Mouse (Mus musculus): ENCODE data around the gene Creg1. TPM values are rescaled to one million over a fixed set of nuclear protein-coding genes. Genes with fewer than 3 reads are reported as not detected.
A peak's percentile ranks its signal among the peaks of the same experiment; 100 is the strongest.

Creg1 gene
- polyA plus RNA-seq, 1 experiment from 2014 or later = 30.0 TPM

GRCm38 (mm10) chr1:165775518-165776294, 12.2 kb downstream of the Creg1 start:
- peaks cover 16% of the 10 kb centered on the region; the same call in 1 of the 2 replicates for H3K27me3 ChIP-seq (ENCODE audit: insufficient read depth, poor library complexity, severe bottlenecking)
- H3K9me3 ChIP-seq = no peaks in the 10 kb centered on the region
- WGBS = 48% methylated on average over 19 of the region's 19 CpGs
- no peak overlapping the region for H3K27ac ChIP-seq
- no peaks in the 10 kb centered on the region for H3K36me3 ChIP-seq
- H3K4me1 ChIP-seq (replicated peaks) = peaks cover 33% of the 10 kb centered on the region
- DNase-seq (ENCODE audit: low spot score) = peak; percentile 64
- no peak overlapping the region for H3K4me3 ChIP-seq

- peaks cover 26% of the 10 kb centered on the region for H3K4me1 ChIP-seq (replicated peaks)
- WGBS = 3% methylated on average over 13 of the region's 13 CpGs
- H3K36me3 ChIP-seq = no peaks in the 10 kb centered on the region
- H3K9me3 ChIP-seq = no peaks in the 10 kb centered on the region
- H3K27me3 ChIP-seq (ENCODE audit: insufficient read depth, poor library complexity, severe bottlenecking) = peaks cover 39% of the 10 kb centered on the region
- H3K27ac ChIP-seq = peak overlapping the region; percentile 83
- peak overlapping the region; percentile 53 for H3K4me3 ChIP-seq
- DNase-seq (ENCODE audit: low spot score) = peak; percentile 55
These were observed 16.5 kb downstream of the Creg1 start for GRCm38 (mm10) chr1:165779954-165780585.

GRCm38 (mm10) chr1:165780586-165781111, 17.1 kb downstream of the Creg1 start:
- DNase-seq (ENCODE audit: low spot score) = peak; percentile 54
- Histone ChIP-seq H3K27me3 (ENCODE audit: insufficient read depth, poor library complexity, severe bottlenecking) (peaks cover 39% of the 10 kb centered on the region), H3K27ac (peak overlapping the region; percentile 83), H3K4me1 (replicated peaks) (peaks cover 26% of the 10 kb centered on the region), H3K4me3 (peak overlapping the region; percentile 53), H3K36me3 (no peaks in the 10 kb centered on the region), H3K9me3 (no peaks in the 10 kb centered on the region)
- 3% methylated on average over 20 of the region's 20 CpGs for WGBS

GRCm38 (mm10) chr1:165781426-165781825, 17.9 kb downstream of the Creg1 start:
- DNase-seq (ENCODE audit: low spot score) = no peak
- no peaks in the 10 kb centered on the region for H3K36me3 ChIP-seq
- no peak overlapping the region for H3K4me3 ChIP-seq
- no peaks in the 10 kb centered on the region for H3K9me3 ChIP-seq
- WGBS = 84% methylated on average over 9 of the region's 9 CpGs
- H3K4me1 ChIP-seq (replicated peaks) = peaks cover 29% of the 10 kb centered on the region
- H3K27ac ChIP-seq = peak overlapping the region; percentile 59; the same call in 1 of the 2 replicates
- peaks cover 35% of the 10 kb centered on the region for H3K27me3 ChIP-seq (ENCODE audit: insufficient read depth, poor library complexity, severe bottlenecking)

GRCm38 (mm10) chr1:165781911-165782310, 18.4 kb downstream of the Creg1 start:
- Histone ChIP-seq H3K36me3 (no peaks in the 10 kb centered on the region), H3K27ac (no peak overlapping the region), H3K4me1 (replicated peaks) (peaks cover 25% of the 10 kb centered on the region), H3K27me3 (ENCODE audit: insufficient read depth, poor library complexity, severe bottlenecking) (peaks cover 35% of the 10 kb centered on the region), H3K9me3 (no peaks in the 10 kb centered on the region), H3K4me3 (no peak overlapping the region)
- DNase-seq (ENCODE audit: low spot score) = no peak
- 91% methylated on average over 12 of the region's 12 CpGs for WGBS

- Histone ChIP-seq H3K27ac (no peak overlapping the region), H3K36me3 (no peaks in the 10 kb centered on the region), H3K27me3 (ENCODE audit: insufficient read depth, poor library complexity, severe bottlenecking) (peaks cover 29% of the 10 kb centered on the region), H3K4me1 (replicated peaks) (peaks cover 19% of the 10 kb centered on the region), H3K9me3 (no peaks in the 10 kb centered on the region), H3K4me3 (no peak overlapping the region)
- peak; percentile 27 for DNase-seq (ENCODE audit: low spot score)
- WGBS = 38% methylated on average over 11 of the region's 11 CpGs
These were observed 22.8 kb downstream of the Creg1 start for GRCm38 (mm10) chr1:165786296-165786695.

GRCm38 (mm10) chr1:165788511-165788910, 25.0 kb downstream of the Creg1 start, which contains the start of gene Cd247:
Gene Cd247, plus strand, starts transcription at chr1:165788681.
- Histone ChIP-seq H3K4me3 (no peak within 1 kb of the TSS), H3K9me3 (no peaks in the 10 kb centered on the region), H3K4me1 (replicated peaks) (peaks cover 19% of the 10 kb centered on the region), H3K36me3 (no peaks in the 10 kb centered on the region), H3K27me3 (ENCODE audit: insufficient read depth, poor library complexity, severe bottlenecking) (peaks cover 13% of the 10 kb centered on the region), H3K27ac (peak within 1 kb of the TSS; percentile 36; the same call in 1 of the 2 replicates)
- no peak for DNase-seq (ENCODE audit: low spot score)
- WGBS = 65% methylated on average over 8 of the region's 8 CpGs

- H3K27ac ChIP-seq = peak overlapping the region; percentile 36; the same call in 1 of the 2 replicates
- 77% methylated on average over 17 of the region's 17 CpGs for WGBS
These were observed 25.6 kb downstream of the Creg1 start for GRCm38 (mm10) chr1:165789066-165789660.

GRCm38 (mm10) chr1:165789963-165790362, 26.4 kb downstream of the Creg1 start:
- Histone ChIP-seq H3K27me3 (ENCODE audit: insufficient read depth, poor library complexity, severe bottlenecking) (peaks cover 11% of the 10 kb centered on the region), H3K36me3 (no peaks in the 10 kb centered on the region), H3K9me3 (no peaks in the 10 kb centered on the region), H3K27ac (no peak overlapping the region), H3K4me3 (no peak overlapping the region), H3K4me1 (replicated peaks) (peaks cover 19% of the 10 kb centered on the region)
- DNase-seq (ENCODE audit: low spot score) = no peak
- 91% methylated on average over 6 of the region's 6 CpGs for WGBS

More at GRCm38 (mm10) chr1:165789066-165789660, 25.6 kb downstream of the Creg1 start:
- H3K4me1 ChIP-seq (replicated peaks) = peaks cover 19% of the 10 kb centered on the region
- H3K4me3 ChIP-seq = no peak overlapping the region
- DNase-seq (ENCODE audit: low spot score) = no peak
- H3K27me3 ChIP-seq (ENCODE audit: insufficient read depth, poor library complexity, severe bottlenecking) = peaks cover 13% of the 10 kb centered on the region
- no peaks in the 10 kb centered on the region for H3K36me3 ChIP-seq
- H3K9me3 ChIP-seq = no peaks in the 10 kb centered on the region

GRCm38 (mm10) chr1:165790461-165791210, 27.1 kb downstream of the Creg1 start:
- Histone ChIP-seq H3K4me1 (replicated peaks) (peaks cover 19% of the 10 kb centered on the region), H3K9me3 (no peaks in the 10 kb centered on the region), H3K27ac (no peak overlapping the region), H3K4me3 (no peak overlapping the region), H3K36me3 (no peaks in the 10 kb centered on the region), H3K27me3 (ENCODE audit: insufficient read depth, poor library complexity, severe bottlenecking) (peaks cover 10% of the 10 kb centered on the region)
- WGBS = 91% methylated on average over 17 of the region's 17 CpGs
- no peak for DNase-seq (ENCODE audit: low spot score)

GRCm38 (mm10) chr1:165791411-165791810, 27.9 kb downstream of the Creg1 start:
- WGBS = 81% methylated on average over 9 of the region's 9 CpGs
- no peaks in the 10 kb centered on the region for H3K36me3 ChIP-seq
- no peak overlapping the region for H3K4me3 ChIP-seq

GRCm38 (mm10) chr1:165801709-165802310, 38.3 kb downstream of the Creg1 start:
- H3K27me3 ChIP-seq (ENCODE audit: insufficient read depth, poor library complexity, severe bottlenecking) = no peaks in the 10 kb centered on the region
- no peak overlapping the region for H3K27ac ChIP-seq
- H3K36me3 ChIP-seq = no peaks in the 10 kb centered on the region
- WGBS = 81% methylated on average over 11 of the region's 11 CpGs
- H3K4me1 ChIP-seq (replicated peaks) = no peaks in the 10 kb centered on the region
- no peak overlapping the region for H3K4me3 ChIP-seq
- DNase-seq (ENCODE audit: low spot score) = no peak
- H3K9me3 ChIP-seq = peaks cover 7% of the 10 kb centered on the region; the same call in 1 of the 2 replicates

More at GRCm38 (mm10) chr1:165791411-165791810, 27.9 kb downstream of the Creg1 start:
- H3K9me3 ChIP-seq = no peaks in the 10 kb centered on the region
- peaks cover 10% of the 10 kb centered on the region for H3K27me3 ChIP-seq (ENCODE audit: insufficient read depth, poor library complexity, severe bottlenecking)
- peaks cover 11% of the 10 kb centered on the region for H3K4me1 ChIP-seq (replicated peaks)
- no peak for DNase-seq (ENCODE audit: low spot score)
- no peak overlapping the region for H3K27ac ChIP-seq

Measured in hindbrain, embryonic 10.5 days (tissue).